Mouse (Mus musculus): ENCODE measurements around the gene Iars2.
A peak's percentile ranks its signal among the peaks of the same experiment; 100 is the strongest.

DNA sequence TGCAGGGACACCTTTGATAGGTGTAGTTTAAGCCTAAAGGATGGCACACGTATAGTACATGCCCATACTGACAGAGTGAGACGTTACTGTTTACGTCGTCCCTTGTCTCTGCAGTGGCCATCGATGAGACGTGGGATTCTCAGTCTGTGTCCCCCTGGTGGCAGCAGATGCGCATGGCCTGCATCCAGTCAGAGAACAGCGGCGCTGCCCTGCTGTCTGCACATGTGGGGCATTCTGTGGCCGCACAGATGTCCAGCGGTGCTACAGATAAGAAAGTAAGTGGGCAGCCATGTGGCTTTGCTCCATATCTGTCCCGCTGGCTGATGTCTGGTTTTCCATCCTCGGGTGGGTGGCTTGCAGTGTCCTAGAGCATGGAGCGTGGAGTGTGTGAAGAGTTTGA lies 66.6 kb downstream of the Iars2 start:
- TF ChIP-seq CTCF (IDR thresholded peaks at IDR 0.05; ENCODE audit: borderline replicate concordance, extremely low read depth, insufficient read depth, insufficient read length): peak; percentile 76
- TF ChIP-seq POLR2A (IDR thresholded peaks at IDR 0.05; ENCODE audit: borderline replicate concordance, extremely low read depth, insufficient read depth, insufficient read length, poor library complexity, severe bottlenecking): no peak
